Mouse (Mus musculus) adrenal gland, postnatal 36 days (tissue): Measurements from ENCODE around the gene Slc44a5. TPM values are rescaled to one million over a fixed set of nuclear protein-coding genes. Genes with fewer than 3 reads are reported as not detected.

Source experiments
- DNase-seq, 2 experiments: peaks; one replicate each; pipeline ENCODE4 v3.0.0; 2021; ENCODE audit warnings: mixed read lengths in 1 of 2
- total RNA-seq, 2 experiments: library from RNA; stranded (reverse); gene quantifications; 2 replicates each; pipeline ENCODE4 v1.2.3; 2021

The Slc44a5 gene
- total RNA-seq, 2 experiments from 2014 or later, result 0.07 TPM

GRCm38 (mm10) chr3:154172593-154172965 lies 199.3 kb downstream of the Slc44a5 start:
- DNase-seq, result no peak

DNA sequence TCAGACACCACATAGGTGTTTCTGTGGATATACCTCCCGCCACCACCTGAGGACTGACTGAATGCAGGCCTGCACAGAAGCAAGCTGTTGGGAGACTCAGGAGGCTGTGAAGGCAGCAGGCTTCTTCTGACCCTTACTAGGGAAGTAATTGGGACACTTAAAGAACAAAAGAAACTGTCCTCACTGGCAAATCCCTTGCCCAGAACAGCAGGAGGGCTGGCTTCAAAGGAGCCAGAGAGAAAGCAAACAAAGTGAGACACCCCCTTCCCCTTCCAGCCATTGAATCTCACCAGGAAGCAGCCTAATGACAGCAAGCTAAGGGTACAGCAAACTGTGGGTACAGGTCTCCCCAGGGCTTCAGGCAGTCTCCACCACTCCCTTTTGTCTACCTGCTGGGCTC lies 200.3 kb downstream of the Slc44a5 start:
- no peak for DNase-seq

- no peak for DNase-seq
These were observed 200.8 kb downstream of the Slc44a5 start for GRCm38 (mm10) chr3:154174031-154174430.

DNA sequence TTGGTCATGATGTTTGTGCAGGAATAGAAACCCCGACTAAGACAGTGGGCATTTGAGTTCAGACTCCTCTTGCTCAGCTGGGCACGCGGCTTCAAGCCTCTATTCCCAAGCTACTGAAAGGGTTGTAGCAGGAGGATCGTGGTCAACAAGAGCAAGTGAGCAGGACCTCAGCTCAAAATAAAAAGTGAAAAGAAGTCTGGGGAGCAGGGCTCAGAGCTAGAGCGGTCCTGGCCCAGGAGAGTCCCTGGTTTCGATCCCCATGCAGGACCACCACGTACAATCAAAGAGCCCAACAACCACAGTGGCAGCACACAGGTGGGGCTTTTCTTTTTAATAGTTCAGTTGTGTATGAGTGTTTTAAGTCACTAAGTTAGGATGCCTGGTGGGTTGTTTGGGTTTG lies 201.5 kb downstream of the Slc44a5 start:
- no peak for DNase-seq

DNA sequence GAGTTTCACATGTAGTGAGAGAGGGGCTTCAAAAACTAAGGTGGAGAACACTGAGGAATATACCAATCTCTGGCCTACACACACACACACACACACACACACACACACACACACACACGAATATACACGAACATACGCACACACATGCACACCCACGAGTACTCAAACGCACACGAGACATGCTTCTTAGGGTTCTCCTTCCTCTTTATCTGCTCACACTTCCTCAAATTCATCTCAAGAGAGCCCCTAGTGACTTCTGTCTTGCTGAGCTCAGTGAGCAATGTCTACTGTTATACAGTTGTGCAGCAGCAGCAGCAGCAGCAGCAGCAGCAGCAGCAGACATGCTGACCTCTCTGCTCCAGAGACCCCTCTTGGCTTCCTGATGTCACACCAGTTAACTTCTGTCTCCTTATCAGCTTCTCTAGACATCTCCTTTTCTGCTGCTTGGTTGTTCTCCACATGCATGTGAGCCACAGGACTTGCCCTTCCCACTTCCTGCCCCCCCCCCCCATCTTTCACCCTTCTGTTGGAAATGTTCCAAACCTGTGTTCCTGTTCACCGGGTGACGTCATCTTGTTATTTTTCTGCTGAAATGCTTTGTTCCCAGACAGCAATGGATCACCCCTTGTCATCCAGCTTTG lies 204.5 kb downstream of the Slc44a5 start:
- no peak for DNase-seq

DNA sequence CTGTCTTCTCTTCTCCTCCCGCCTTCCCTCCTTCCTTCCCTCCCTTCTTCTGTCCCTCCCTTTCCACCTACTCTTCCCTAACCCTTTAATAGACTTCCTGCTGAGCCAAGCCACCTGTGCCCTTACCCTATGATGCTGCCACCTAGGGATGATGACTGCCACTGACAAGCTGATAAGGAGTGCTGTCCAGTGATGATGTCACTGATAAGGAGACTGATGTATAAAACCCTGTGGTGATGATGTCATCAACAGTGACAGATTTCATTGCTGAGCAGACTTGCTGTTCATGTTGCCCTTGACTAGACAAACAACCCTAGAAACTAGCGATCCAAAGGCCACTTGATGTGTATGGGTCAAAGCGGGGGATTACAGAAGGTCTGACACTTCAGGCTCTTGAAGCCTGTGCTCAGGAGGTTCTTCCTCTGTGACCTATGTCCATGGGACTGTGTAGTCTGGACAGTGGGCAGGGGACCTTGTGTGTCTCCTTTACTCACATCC lies 206.2 kb downstream of the Slc44a5 start:
- DNase-seq, result no peak

DNA sequence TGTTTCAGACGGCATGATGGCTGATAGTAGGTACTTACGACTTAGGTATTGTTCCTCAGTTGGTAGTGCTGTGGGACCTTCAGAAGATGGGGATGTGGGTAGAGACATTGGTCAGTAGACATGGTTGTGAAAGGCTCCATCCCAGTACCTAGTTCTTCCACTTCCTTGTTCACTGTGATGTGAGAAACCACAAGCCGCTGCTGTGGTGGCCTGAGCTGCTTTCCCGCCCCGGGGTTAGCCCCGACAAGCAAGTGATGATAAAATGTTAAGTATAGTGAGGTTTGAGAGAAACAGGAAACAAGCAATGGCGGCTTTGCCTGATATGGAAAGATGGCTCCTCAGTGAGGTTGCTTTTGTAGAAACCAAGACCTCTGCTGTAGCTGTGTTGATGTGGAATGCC lies 209.8 kb downstream of the Slc44a5 start:
- no peak for DNase-seq

DNA sequence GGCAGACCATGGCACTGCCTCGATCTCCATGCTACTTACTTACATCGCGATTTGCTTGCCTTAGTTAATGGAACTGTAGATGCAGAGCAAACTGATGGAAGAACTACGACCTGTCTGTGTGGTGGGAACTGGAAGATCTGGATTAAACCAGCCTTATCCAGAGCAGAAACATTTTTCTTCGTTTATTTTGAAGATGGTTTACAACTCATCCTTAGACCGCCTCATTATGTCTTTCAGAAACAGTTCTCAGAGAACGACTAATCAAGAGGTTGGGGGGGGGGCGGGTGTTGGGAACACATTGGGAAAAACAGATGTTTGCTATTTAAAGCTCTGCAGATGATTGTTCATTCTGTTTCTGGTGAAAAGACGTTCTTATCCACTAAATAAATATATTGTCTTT lies 210.7 kb downstream of the Slc44a5 start:
- DNase-seq, result no peak

DNA sequence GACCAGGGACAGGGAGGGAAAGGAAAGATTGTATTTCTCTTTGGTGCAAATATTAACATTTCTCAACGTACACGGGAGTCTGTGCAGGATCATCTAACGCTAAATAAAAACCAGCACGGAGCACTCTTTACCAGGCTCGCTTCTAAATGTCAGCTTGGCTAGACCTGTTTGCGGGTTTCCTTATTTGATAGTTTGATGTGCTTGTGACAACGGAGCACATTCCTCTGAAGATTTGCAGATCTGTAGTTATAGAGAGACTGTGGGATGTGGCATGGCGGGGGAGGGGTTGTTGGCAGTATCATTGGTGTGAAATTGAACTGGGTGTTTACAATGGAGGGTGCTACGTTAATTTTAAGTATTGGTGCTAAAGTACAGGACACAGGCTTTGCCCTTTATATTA lies 215.4 kb downstream of the Slc44a5 start:
- DNase-seq, result no peak

DNA sequence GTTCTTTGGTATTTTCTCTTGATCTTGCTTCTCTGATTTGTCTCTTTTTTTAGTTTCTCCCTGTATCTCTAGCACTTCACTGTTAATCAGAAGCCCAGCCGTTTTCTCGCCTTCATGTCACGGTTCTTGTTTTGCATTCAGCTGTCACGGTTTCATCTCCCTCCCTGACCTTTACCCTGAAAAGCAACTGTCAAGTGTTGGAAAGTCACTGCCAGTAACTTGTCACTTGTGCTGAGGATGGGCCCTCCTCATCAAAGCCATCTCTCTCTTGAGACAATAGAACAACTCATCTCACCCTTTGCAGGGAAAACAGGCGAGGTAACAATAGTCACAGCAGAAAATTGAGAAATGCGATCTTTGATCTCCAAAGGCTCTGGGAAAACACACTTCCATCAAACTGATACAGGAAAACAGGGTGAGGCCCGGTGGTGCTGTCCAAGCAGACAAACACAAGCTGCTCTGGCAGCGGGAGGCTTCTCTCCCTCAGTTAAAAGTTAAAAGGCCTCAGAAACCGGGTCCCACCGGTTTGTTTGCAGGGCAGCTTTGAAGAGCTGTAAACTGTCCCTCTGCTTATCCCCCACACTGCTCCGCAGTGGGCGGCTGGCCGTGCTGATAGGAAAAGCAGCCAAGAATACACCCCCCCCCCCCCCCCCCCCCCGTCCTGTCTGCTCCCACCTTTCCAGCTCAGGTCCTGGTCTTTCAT lies 219.2 kb downstream of the Slc44a5 start:
- DNase-seq, result no peak

- DNase-seq, result no peak
These were observed 220.1 kb downstream of the Slc44a5 start for GRCm38 (mm10) chr3:154193189-154193840.

DNA sequence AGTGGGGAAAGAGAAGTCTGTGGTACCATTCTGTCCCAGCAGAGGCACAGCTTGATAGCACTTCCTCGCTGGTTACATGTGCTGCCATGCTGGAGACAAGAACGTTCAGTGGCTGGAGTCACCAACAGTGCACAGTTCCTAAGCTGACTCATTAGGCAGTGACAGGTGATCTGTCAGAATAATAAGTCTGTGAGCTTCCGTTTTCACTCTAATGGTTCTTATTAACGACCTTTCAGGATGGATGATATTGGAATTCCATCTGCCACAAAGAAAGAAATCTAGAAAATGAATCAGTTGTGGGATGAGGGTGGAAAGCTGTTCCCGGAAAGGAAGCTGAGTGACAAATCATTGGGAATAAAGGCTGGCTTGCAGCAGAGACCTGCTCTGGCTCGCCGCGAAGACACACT lies 227.2 kb downstream of the Slc44a5 start:
- DNase-seq, result no peak

- DNase-seq, result no peak
These were observed 228.6 kb downstream of the Slc44a5 start for GRCm38 (mm10) chr3:154201796-154202195.

- no peak for DNase-seq
These were observed 229.1 kb downstream of the Slc44a5 start for GRCm38 (mm10) chr3:154202383-154202782.

DNA sequence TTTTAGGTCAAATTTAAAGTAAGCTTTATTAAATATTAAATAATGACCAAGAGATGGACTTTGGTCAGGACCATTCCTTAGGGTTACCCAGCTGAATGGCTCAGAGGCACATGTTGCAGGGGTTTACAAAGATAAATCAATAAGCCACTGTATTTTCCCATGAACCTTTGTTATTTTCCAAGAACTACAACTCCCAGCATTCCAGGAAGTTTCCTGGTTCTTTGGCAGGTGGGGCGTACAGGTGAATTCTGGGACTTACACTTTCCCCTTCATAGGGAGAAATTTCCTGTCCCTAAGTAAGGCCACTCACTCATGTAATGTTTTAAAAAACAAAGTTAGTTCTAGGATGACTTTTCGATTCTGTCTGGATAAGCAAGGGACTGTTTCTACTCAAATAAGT lies 235.2 kb downstream of the Slc44a5 start:
- no peak for DNase-seq

DNA sequence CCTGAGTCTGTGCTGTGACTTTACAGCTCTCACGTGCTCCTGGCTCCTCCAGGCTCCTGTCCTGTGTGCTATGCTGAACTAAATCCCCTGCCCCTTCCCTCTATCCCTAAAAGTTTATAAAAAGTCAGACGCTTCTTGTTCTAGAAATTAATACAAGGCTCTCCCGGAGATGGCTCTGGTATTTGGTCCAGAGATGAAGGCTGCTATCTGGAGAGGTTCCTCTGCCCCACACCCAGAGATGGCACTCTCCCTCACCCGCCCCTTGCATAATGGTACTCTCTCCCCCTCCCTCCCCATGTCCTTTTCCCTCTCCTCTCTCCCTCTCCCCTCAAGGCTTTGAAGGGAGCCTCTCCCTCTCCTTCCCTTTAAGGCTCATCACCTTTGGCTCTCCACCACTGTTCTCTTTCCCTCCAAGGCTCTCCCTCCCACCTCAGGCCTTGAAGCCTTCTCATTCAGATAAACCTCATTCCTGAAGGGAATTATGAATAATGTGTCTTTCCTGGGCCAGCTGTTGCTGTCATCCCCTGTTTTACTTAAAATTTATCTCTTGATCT lies 236.0 kb downstream of the Slc44a5 start:
- no peak for DNase-seq

DNA sequence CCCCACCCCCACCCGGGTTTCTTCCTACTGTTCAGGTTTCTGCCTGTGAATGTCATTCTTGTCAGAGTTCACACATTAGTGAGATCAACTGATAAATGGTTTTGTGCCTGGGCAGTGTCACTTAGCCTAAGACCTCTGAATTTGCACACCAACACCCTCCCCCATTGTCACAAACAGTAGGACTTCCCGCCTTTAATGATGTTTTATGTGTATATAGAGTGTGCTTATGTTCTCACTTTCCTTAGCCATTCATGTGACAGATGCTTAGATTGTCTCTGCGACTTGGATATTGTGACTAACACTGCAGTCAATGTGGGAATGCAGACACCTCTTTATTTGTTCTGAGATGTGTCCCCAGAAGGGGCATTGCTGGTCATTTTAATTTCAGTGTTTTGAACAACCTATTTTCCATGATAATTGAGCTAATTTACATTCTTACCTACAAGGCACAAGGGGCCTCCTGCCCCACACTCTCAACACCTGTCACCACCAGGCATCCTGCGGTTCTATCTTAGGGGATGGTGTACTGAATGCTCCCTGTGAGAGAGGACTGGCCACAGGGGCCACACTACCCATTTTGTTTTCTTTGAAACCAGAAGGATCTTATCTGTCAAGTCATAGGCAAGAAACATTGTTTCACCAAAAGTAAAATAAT lies 236.7 kb downstream of the Slc44a5 start:
- no peak for DNase-seq

- DNase-seq, result no peak
These were observed 237.3 kb downstream of the Slc44a5 start for GRCm38 (mm10) chr3:154210431-154211055.

GRCm38 (mm10) chr3:154212551-154212950 lies 239.3 kb downstream of the Slc44a5 start:
- DNase-seq, result no peak

DNA sequence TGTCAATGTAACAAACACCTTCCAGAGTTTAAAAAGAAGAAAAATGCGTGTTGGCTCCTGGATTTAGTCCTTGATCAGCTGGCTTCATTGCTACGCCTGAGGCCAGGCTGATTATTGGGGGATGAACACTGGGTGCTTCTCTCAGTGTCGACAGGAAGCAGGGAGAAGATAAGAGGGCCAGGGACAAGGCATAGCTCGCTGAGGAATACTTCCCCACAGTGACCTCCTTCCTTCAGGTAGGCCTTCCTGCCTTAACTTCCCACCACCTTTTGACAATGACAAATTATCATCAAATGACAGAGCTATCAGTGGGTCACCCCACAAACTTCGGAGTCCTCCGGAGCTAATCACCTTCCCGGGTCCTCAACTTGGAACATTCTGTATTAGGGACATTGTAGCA lies 242.1 kb downstream of the Slc44a5 start:
- DNase-seq, result no peak

- no peak for DNase-seq
These were observed 242.5 kb downstream of the Slc44a5 start for GRCm38 (mm10) chr3:154215779-154216178.

- no peak for DNase-seq
These were observed 248.9 kb downstream of the Slc44a5 start for GRCm38 (mm10) chr3:154222141-154222591.
